Mouse (Mus musculus): ENCODE data around the gene Smim7.

DNA sequence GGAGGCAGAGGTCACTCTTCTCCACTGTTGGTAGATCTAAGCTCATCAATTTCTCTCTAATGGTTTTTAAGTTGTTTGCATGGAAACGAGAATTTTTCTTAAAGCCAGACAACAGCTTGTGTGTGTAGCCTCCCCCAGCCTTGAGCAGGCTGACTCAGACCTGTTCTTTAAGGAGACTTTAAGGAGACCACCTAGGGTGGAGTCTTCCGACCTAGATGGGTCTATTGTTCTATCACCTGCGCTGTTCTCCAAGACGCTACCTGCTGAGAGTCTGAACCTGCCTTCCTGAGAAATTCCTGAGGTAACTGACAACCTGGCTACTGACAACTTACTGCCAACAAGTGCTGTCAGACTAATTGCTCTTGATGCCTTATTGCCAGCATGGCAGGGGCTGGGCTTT lies 15.1 kb downstream of the Smim7 start:
- no peak for TF ChIP-seq TAL1 (IDR thresholded peaks at IDR 0.05; ENCODE audit: low read length)
- no peak for TF ChIP-seq GATA1 (IDR thresholded peaks at IDR 0.05; ENCODE audit: low read length)
